Mouse (Mus musculus): ENCODE data around the gene Tra2a.

The Tra2a gene

GRCm38 (mm10) chr6:49233356-49233755, 30.5 kb downstream of the Tra2a start:
- no peak for DNase-seq (ENCODE audit: low spot score)

GRCm38 (mm10) chr6:49228126-49228679, 35.6 kb downstream of the Tra2a start:
- no peak for DNase-seq (ENCODE audit: low spot score)

- no peak for DNase-seq (ENCODE audit: low spot score)
Observed at GRCm38 (mm10) chr6:49227184-49227735, 36.6 kb downstream of the Tra2a start.

GRCm38 (mm10) chr6:49225728-49226123, 38.1 kb downstream of the Tra2a start:
- DNase-seq (ENCODE audit: low spot score): no peak

GRCm38 (mm10) chr6:49224923-49225727, 38.7 kb downstream of the Tra2a start:
- DNase-seq (ENCODE audit: low spot score): no peak

GRCm38 (mm10) chr6:49221906-49222305, 41.9 kb downstream of the Tra2a start:
- DNase-seq (ENCODE audit: low spot score): no peak

GRCm38 (mm10) chr6:49219920-49220604, 43.8 kb downstream of the Tra2a start:
- no peak for DNase-seq (ENCODE audit: low spot score)

GRCm38 (mm10) chr6:49219001-49219560, 44.8 kb downstream of the Tra2a start:
- DNase-seq (ENCODE audit: low spot score): no peak

- no peak for DNase-seq (ENCODE audit: low spot score)
Observed at GRCm38 (mm10) chr6:49218275-49218802, 45.5 kb downstream of the Tra2a start.

- no peak for DNase-seq (ENCODE audit: low spot score)
Observed at GRCm38 (mm10) chr6:49217581-49218274, 46.1 kb downstream of the Tra2a start.

- no peak for DNase-seq (ENCODE audit: low spot score)
Observed at GRCm38 (mm10) chr6:49216811-49217542, 46.9 kb downstream of the Tra2a start.

- no peak for DNase-seq (ENCODE audit: low spot score)
Observed at GRCm38 (mm10) chr6:49215748-49216585, 47.9 kb downstream of the Tra2a start.

GRCm38 (mm10) chr6:49214928-49215747, 48.7 kb downstream of the Tra2a start, which contains the start of gene Igf2bp3:
Igf2bp3 (minus strand) TSS chr6:49214957.
- DNase-seq (ENCODE audit: low spot score): no peak

GRCm38 (mm10) chr6:49214086-49214927, 49.5 kb downstream of the Tra2a start:
- no peak for DNase-seq (ENCODE audit: low spot score)

- DNase-seq (ENCODE audit: low spot score): no peak
Observed at GRCm38 (mm10) chr6:49213581-49214085, 50.2 kb downstream of the Tra2a start.

- no peak for DNase-seq (ENCODE audit: low spot score)
Observed at GRCm38 (mm10) chr6:49212931-49213580, 50.8 kb downstream of the Tra2a start.

- no peak for DNase-seq (ENCODE audit: low spot score)
Observed at GRCm38 (mm10) chr6:49212141-49212540, 51.7 kb downstream of the Tra2a start.
